Mouse (Mus musculus): ENCODE data around the gene Zfp646. TPM values are rescaled to one million over a fixed set of nuclear protein-coding genes. Genes with fewer than 3 reads are reported as not detected.

The Zfp646 gene
- total RNA-seq, 1 experiment from 2014 or later, result 44.5 TPM

GRCm38 (mm10) chr7:127903971-127904796, 28.2 kb downstream of the Zfp646 start, which contains the start of gene Bckdk:
Gene Bckdk (plus strand): TSS chr7:127904082.
- ATAC-seq (replicated peaks in 1 of 2; ENCODE audit: insufficient read depth in 1 of 2, low FRiP score in 2 of 2, low TSS enrichment in 1 of 2, low read depth in 1 of 2, poor library complexity in 2 of 2, severe bottlenecking in 2 of 2), result peak; percentile 87

GRCm38 (mm10) chr7:127907939-127908338, 31.9 kb downstream of the Zfp646 start:
- no peak for ATAC-seq (replicated peaks in 1 of 2; ENCODE audit: insufficient read depth in 1 of 2, low FRiP score in 2 of 2, low TSS enrichment in 1 of 2, low read depth in 1 of 2, poor library complexity in 2 of 2, severe bottlenecking in 2 of 2)

- ATAC-seq (replicated peaks in 1 of 2; ENCODE audit: insufficient read depth in 1 of 2, low FRiP score in 2 of 2, low TSS enrichment in 1 of 2, low read depth in 1 of 2, poor library complexity in 2 of 2, severe bottlenecking in 2 of 2), result no peak
Observed at GRCm38 (mm10) chr7:127908656-127909055, 32.6 kb downstream of the Zfp646 start.

- ATAC-seq (replicated peaks in 1 of 2; ENCODE audit: insufficient read depth in 1 of 2, low FRiP score in 2 of 2, low TSS enrichment in 1 of 2, low read depth in 1 of 2, poor library complexity in 2 of 2, severe bottlenecking in 2 of 2), result peak; percentile 96 to 98
Observed at GRCm38 (mm10) chr7:127912190-127912871, 36.3 kb downstream of the Zfp646 start, which contains the start of gene Kat8. Gene Kat8 (plus strand): TSS chr7:127912516.

- no peak for ATAC-seq (replicated peaks in 1 of 2; ENCODE audit: insufficient read depth in 1 of 2, low FRiP score in 2 of 2, low TSS enrichment in 1 of 2, low read depth in 1 of 2, poor library complexity in 2 of 2, severe bottlenecking in 2 of 2)
Observed at GRCm38 (mm10) chr7:127912938-127913337, 36.9 kb downstream of the Zfp646 start.

GRCm38 (mm10) chr7:127915293-127915692, 39.3 kb downstream of the Zfp646 start:
- no peak for ATAC-seq (replicated peaks in 1 of 2; ENCODE audit: insufficient read depth in 1 of 2, low FRiP score in 2 of 2, low TSS enrichment in 1 of 2, low read depth in 1 of 2, poor library complexity in 2 of 2, severe bottlenecking in 2 of 2)

GRCm38 (mm10) chr7:127918203-127918602, 42.2 kb downstream of the Zfp646 start:
- ATAC-seq (replicated peaks in 1 of 2; ENCODE audit: insufficient read depth in 1 of 2, low FRiP score in 2 of 2, low TSS enrichment in 1 of 2, low read depth in 1 of 2, poor library complexity in 2 of 2, severe bottlenecking in 2 of 2), result no peak

GRCm38 (mm10) chr7:127919290-127919689, 43.3 kb downstream of the Zfp646 start:
- 0 out of 4 replicates have a peak, but pooled peaks of 1 of the 2 experiments have one; percentile 29 for ATAC-seq (replicated peaks in 1 of 2; ENCODE audit: insufficient read depth in 1 of 2, low FRiP score in 2 of 2, low TSS enrichment in 1 of 2, low read depth in 1 of 2, poor library complexity in 2 of 2, severe bottlenecking in 2 of 2)

- ATAC-seq (replicated peaks in 1 of 2; ENCODE audit: insufficient read depth in 1 of 2, low FRiP score in 2 of 2, low TSS enrichment in 1 of 2, low read depth in 1 of 2, poor library complexity in 2 of 2, severe bottlenecking in 2 of 2), result no peak
Observed at GRCm38 (mm10) chr7:127921516-127921915, 45.5 kb downstream of the Zfp646 start.

- peak; percentile 71 to 80 for ATAC-seq (replicated peaks in 1 of 2; ENCODE audit: insufficient read depth in 1 of 2, low FRiP score in 2 of 2, low TSS enrichment in 1 of 2, low read depth in 1 of 2, poor library complexity in 2 of 2, severe bottlenecking in 2 of 2)
Observed at GRCm38 (mm10) chr7:127922451-127923275, 46.6 kb downstream of the Zfp646 start.

- no peak for ATAC-seq (replicated peaks in 1 of 2; ENCODE audit: insufficient read depth in 1 of 2, low FRiP score in 2 of 2, low TSS enrichment in 1 of 2, low read depth in 1 of 2, poor library complexity in 2 of 2, severe bottlenecking in 2 of 2)
Observed at GRCm38 (mm10) chr7:127923714-127924113, 47.7 kb downstream of the Zfp646 start.

GRCm38 (mm10) chr7:127925252-127925651, 49.2 kb downstream of the Zfp646 start:
- ATAC-seq (replicated peaks in 1 of 2; ENCODE audit: insufficient read depth in 1 of 2, low FRiP score in 2 of 2, low TSS enrichment in 1 of 2, low read depth in 1 of 2, poor library complexity in 2 of 2, severe bottlenecking in 2 of 2), result no peak

GRCm38 (mm10) chr7:127926066-127926465, 50.0 kb downstream of the Zfp646 start:
- no peak for ATAC-seq (replicated peaks in 1 of 2; ENCODE audit: insufficient read depth in 1 of 2, low FRiP score in 2 of 2, low TSS enrichment in 1 of 2, low read depth in 1 of 2, poor library complexity in 2 of 2, severe bottlenecking in 2 of 2)

GRCm38 (mm10) chr7:127926846-127927245, 50.8 kb downstream of the Zfp646 start:
- no peak for ATAC-seq (replicated peaks in 1 of 2; ENCODE audit: insufficient read depth in 1 of 2, low FRiP score in 2 of 2, low TSS enrichment in 1 of 2, low read depth in 1 of 2, poor library complexity in 2 of 2, severe bottlenecking in 2 of 2)

- ATAC-seq (replicated peaks in 1 of 2; ENCODE audit: insufficient read depth in 1 of 2, low FRiP score in 2 of 2, low TSS enrichment in 1 of 2, low read depth in 1 of 2, poor library complexity in 2 of 2, severe bottlenecking in 2 of 2), result no peak
Observed at GRCm38 (mm10) chr7:127927726-127928125, 51.7 kb downstream of the Zfp646 start.

GRCm38 (mm10) chr7:127928596-127928995, 52.6 kb downstream of the Zfp646 start:
- no peak for ATAC-seq (replicated peaks in 1 of 2; ENCODE audit: insufficient read depth in 1 of 2, low FRiP score in 2 of 2, low TSS enrichment in 1 of 2, low read depth in 1 of 2, poor library complexity in 2 of 2, severe bottlenecking in 2 of 2)

GRCm38 (mm10) chr7:127929923-127930322, 53.9 kb downstream of the Zfp646 start, which contains the start of gene Prss8:
Gene Prss8 (minus strand): TSS chr7:127930104.
- ATAC-seq (replicated peaks in 1 of 2; ENCODE audit: insufficient read depth in 1 of 2, low FRiP score in 2 of 2, low TSS enrichment in 1 of 2, low read depth in 1 of 2, poor library complexity in 2 of 2, severe bottlenecking in 2 of 2), result no peak
